Mouse (Mus musculus) lung, postnatal 0 days (tissue): ENCODE measurements around the gene Ldb1.

Source experiments
- CTCF ChIP-seq: IDR thresholded peaks from 2 replicates; pipeline ENCODE4 v1.5.1; 2016; ENCODE audit warnings: antibody characterized with exemption, mild to moderate bottlenecking
- EP300 ChIP-seq: IDR thresholded peaks from 2 replicates; pipeline ENCODE4 v1.6.1; 2016; ENCODE audit warnings: antibody characterized with exemption, mild to moderate bottlenecking, control low read depth

GRCm38 (mm10) chr19:45984379-45984778 lies 60.6 kb downstream of the Ldb1 start:
- no peak for TF ChIP-seq EP300
- no peak for TF ChIP-seq CTCF
